Mouse (Mus musculus) frontal cortex, postnatal 10 days (tissue): ENCODE results near the gene Aars.
"Not testable (repeated sequence)": the region's sequence is repeated elsewhere in the genome, so short reads cannot be mapped to it uniquely, and the experiment has no call there.

Experiments used
- DNase-seq, 2 experiments: peaks; one replicate each; pipeline ENCODE4 v3.0.0; 2022; ENCODE audit warnings: low spot score in 2 of 2, mixed read lengths in 1 of 2

Gene Aars

GRCm38 (mm10) chr8:111053827-111054518, 21.0 kb downstream of the Aars start:
- no peak for DNase-seq

GRCm38 (mm10) chr8:111055031-111055634, 22.2 kb downstream of the Aars start:
- DNase-seq: no peak

GRCm38 (mm10) chr8:111055661-111056060, 22.7 kb downstream of the Aars start:
- DNase-seq: no peak

GRCm38 (mm10) chr8:111056158-111056663, 23.3 kb downstream of the Aars start, which contains the start of gene Exosc6:
Gene Exosc6, plus strand, starts transcription at chr8:111056339.
- DNase-seq: peak; percentile 85 to 91

GRCm38 (mm10) chr8:111056691-111057293, 23.8 kb downstream of the Aars start:
- DNase-seq: peak; percentile 37 to 39

GRCm38 (mm10) chr8:111058946-111059572, 26.1 kb downstream of the Aars start:
- DNase-seq: no peak

- DNase-seq: no peak
These were observed 28.7 kb downstream of the Aars start for GRCm38 (mm10) chr8:111061688-111062071.

- DNase-seq: peak; percentile 77 to 89
These were observed 29.3 kb downstream of the Aars start for GRCm38 (mm10) chr8:111062072-111062757.

GRCm38 (mm10) chr8:111062893-111063292, 29.9 kb downstream of the Aars start:
- DNase-seq: no peak

- no peak for DNase-seq
These were observed 33.4 kb downstream of the Aars start for GRCm38 (mm10) chr8:111066308-111066707.

GRCm38 (mm10) chr8:111067439-111067838, 34.5 kb downstream of the Aars start:
- no peak for DNase-seq

GRCm38 (mm10) chr8:111068660-111069059, 35.7 kb downstream of the Aars start:
- DNase-seq: not testable (repeated sequence)

- no peak for DNase-seq
These were observed 43.0 kb downstream of the Aars start for GRCm38 (mm10) chr8:111075926-111076325.

- DNase-seq: no peak
These were observed 46.5 kb downstream of the Aars start for GRCm38 (mm10) chr8:111079461-111079860.

GRCm38 (mm10) chr8:111079861-111080271, 46.9 kb downstream of the Aars start:
- DNase-seq: no peak

GRCm38 (mm10) chr8:111081580-111082258, 48.8 kb downstream of the Aars start:
- no peak for DNase-seq

GRCm38 (mm10) chr8:111083936-111084335, 51.0 kb downstream of the Aars start:
- not testable (repeated sequence) for DNase-seq

- DNase-seq: peak in 1 of 2 experiments; percentile 64
These were observed 57.2 kb downstream of the Aars start for GRCm38 (mm10) chr8:111090126-111090525.

- no peak for DNase-seq
These were observed 58.8 kb downstream of the Aars start for GRCm38 (mm10) chr8:111091706-111092105.

GRCm38 (mm10) chr8:111092326-111092725, 59.4 kb downstream of the Aars start, which contains the start of gene Clec18a:
Gene Clec18a, minus strand, starts transcription at chr8:111092426.
- DNase-seq: not testable (repeated sequence)
